Mouse (Mus musculus) liver, adult 2 months (tissue): ENCODE measurements around the gene Myo1d.

Experiments used
- CTCF ChIP-seq: fragments of 200-500 bp; IDR thresholded peaks from 2 replicates; pipeline ENCODE4 v1.5.1; 2011; ENCODE audit warnings: low read depth, low read length, control low read depth
- POLR2A ChIP-seq: fragments of 200-500 bp; IDR thresholded peaks from 2 replicates; pipeline ENCODE4 v1.6.1; 2011; ENCODE audit warnings: low read length, control low read depth; ENCODE audit not compliant: insufficient read depth; ENCODE audit errors: extremely low read depth

DNA sequence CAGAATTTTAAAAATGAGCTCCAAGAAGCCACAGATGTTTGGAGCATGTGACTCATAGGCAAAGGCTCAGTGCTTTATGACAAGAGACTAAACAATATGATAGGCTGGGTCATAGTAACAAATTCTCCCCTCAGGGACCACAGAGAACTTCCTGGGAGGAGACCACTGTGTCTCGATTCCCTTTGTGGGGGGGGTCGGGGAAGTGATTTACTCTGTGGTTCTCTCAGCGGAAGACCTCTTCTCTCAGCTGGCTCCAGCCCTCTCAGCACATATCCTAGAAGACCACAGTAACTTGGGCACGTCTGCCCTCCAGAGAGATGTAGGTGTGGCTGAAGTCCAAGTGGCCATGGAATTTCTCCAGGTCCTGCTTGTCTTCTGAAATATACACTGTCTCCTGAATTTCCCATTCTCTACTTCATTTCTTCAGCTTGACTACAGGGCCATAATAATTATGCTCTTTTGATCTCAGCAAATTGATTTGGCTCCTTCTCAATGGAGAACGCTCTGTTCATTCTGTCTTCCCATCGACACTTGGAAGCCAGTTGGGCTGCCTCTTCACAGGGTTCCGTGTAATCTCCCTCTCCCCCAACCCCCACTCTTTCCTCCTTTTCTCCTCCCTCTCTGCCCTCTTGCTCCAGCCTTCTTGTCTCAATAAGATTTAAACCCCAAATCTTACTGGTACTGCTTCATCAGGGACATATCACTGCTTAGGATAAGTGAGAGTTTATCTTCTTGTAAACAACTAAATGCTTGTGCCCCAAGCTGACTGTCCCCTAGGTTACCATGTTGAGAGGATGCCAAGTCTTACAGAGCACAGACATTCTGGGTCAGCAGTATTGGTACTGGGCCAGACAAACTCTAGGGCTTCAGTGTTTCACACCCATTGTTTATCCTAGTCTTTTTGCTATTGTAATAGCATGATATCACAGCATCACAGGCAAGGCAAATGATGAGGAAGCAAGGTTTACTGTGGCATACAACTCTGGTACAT is 214.6 kb downstream of the Myo1d start:
- TF ChIP-seq POLR2A (no peak), CTCF (no peak)
